Mouse (Mus musculus): ENCODE results near the gene Itpkc. TPM values are rescaled to one million over a fixed set of nuclear protein-coding genes. Genes with fewer than 3 reads are reported as not detected.

Itpkc gene
- total and polyA plus RNA-seq, 2 experiments from 2014 or later: 4.0 to 18.8 TPM

DNA sequence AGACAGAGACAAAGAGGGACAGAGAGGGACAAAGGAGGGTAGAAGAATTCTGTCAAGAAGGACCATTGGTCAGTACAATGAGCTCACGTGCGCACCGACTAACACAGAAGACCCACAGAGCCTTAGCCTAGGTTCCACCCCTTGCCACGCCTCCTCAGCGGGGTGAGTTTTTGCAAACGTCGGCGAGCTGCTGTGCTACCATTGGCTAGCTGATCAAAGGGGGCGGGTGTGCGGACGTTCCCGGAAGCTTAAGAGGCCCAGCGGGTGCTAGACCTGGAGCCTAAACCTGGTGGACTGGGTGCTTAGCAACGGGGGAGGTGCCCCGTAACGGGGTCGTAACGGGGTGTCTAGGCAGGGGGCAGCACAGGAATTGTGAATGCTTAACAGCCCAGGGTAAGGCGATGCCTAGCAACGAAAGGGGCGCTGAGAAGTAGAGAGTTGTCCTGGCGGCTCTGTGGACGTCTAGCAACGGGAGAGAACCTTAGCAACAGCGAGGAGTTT, 4.4 kb upstream of the Itpkc start, which contains the start of gene Coq8b:
Gene Coq8b, plus strand, starts transcription at position 243 of the 501 bp plus-strand sequence.
- H3K4me2 ChIP-seq (ENCODE audit: low read depth, low read length): peak within 1 kb of the TSS; percentile 80
- peak within 1 kb of the TSS; percentile 50 for H3K9ac ChIP-seq (replicated peaks; ENCODE audit: low read length)
- H3K36me3 ChIP-seq (ENCODE audit: insufficient read depth, low read length): no peaks in the 10 kb centered on the region
- peak; percentile 93 for ATAC-seq
- peak; percentile 96 for DNase-seq (ENCODE audit: low spot score)
- peak within 1 kb of the TSS; percentile 71 for H3K27ac ChIP-seq
- H3K4me1 ChIP-seq (ENCODE audit: insufficient read depth, low read length): peaks cover 4% of the 10 kb centered on the region; the same call in 1 of the 2 replicates
- under 1% methylated on average over 25 of the region's 25 CpGs for WGBS
- H3K27me3 ChIP-seq (ENCODE audit: insufficient read depth, low read length): no peaks in the 10 kb centered on the region
- H3K9me3 ChIP-seq (ENCODE audit: low read length): no peaks in the 10 kb centered on the region
- TF ChIP-seq CTCF (IDR thresholded peaks at IDR 0.05; ENCODE audit: low read depth): peak; percentile 54
- H3K4me3 ChIP-seq (ENCODE audit: low read length): peak within 1 kb of the TSS; percentile 53

DNA sequence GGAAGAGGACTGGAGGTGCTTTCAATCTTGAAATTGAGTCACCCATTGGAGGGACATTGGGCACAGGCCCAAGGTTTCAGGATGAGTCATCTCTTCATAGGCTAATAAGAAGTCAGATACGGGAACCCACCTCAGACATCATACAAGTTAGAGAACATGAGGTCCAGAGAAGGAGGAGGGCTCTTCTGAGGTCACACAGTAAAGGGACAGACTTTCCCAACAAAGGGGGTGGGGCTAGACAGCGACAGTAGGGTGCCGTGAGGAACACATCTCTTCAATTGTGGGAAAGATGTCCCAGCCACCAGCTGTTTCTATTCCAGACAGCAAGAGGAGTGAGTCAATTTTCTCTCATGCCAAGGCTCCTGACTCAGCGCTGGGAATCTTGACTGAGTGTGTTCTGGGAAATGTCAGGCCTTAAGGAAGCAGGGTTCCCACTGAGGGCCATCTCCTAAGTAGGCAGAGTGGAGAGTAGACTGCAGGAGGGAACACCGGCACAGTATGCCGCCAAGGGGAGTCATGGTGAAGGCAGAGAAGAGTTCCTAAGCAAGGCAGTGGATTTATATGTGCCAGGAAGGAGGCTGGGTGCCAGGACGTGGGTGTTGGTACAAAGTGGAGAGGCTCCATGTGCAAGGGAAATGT, 3.4 kb upstream of the Itpkc start:
- no peak overlapping the region for H3K4me2 ChIP-seq (ENCODE audit: low read depth, low read length)
- no peak for TF ChIP-seq CTCF (IDR thresholded peaks at IDR 0.05; ENCODE audit: low read depth)
- no peak for DNase-seq (ENCODE audit: low spot score)
- peak overlapping the region; percentile 71; the same call in 1 of the 2 replicates for H3K27ac ChIP-seq
- H3K27me3 ChIP-seq (ENCODE audit: insufficient read depth, low read length): no peaks in the 10 kb centered on the region
- no peak for ATAC-seq
- no peaks in the 10 kb centered on the region for H3K36me3 ChIP-seq (ENCODE audit: insufficient read depth, low read length)
- peaks cover 9% of the 10 kb centered on the region for H3K4me1 ChIP-seq (ENCODE audit: insufficient read depth, low read length)
- no peaks in the 10 kb centered on the region for H3K9me3 ChIP-seq (ENCODE audit: low read length)
- 65% methylated on average over 7 of the region's 7 CpGs for WGBS
- no peak overlapping the region for H3K9ac ChIP-seq (replicated peaks; ENCODE audit: low read length)
- no peak overlapping the region for H3K4me3 ChIP-seq (ENCODE audit: low read length)

DNA sequence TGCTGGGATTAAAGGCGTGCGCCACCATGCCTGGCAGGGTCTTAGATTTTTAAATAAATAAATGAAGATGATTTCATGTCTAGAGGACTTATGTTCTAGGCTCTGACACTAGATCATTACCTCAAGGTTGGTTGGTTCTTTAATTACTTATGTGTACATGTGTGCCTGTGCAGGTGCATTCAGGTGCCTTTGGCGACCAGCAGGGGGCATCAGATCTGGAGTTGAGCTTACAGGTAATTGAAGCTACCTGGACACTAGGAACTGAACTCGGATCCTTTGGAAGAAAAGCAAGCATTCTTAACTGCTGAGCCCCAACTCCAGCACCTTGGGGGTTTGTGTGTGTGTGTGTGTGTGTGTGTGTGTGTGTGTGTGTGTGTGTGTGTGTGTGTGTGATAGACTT, 2.3 kb upstream of the Itpkc start:
- Histone ChIP-seq H3K27ac (no peak overlapping the region), H3K4me3 (ENCODE audit: low read length) (no peak overlapping the region), H3K4me1 (ENCODE audit: insufficient read depth, low read length) (peaks cover 19% of the 10 kb centered on the region), H3K36me3 (ENCODE audit: insufficient read depth, low read length) (no peaks in the 10 kb centered on the region), H3K9ac (replicated peaks; ENCODE audit: low read length) (no peak overlapping the region), H3K4me2 (ENCODE audit: low read depth, low read length) (no peak overlapping the region), H3K9me3 (ENCODE audit: low read length) (no peaks in the 10 kb centered on the region), H3K27me3 (ENCODE audit: insufficient read depth, low read length) (no peaks in the 10 kb centered on the region)
- WGBS: 76% methylated on average over 4 of the region's 4 CpGs
- TF ChIP-seq CTCF (IDR thresholded peaks at IDR 0.05; ENCODE audit: low read depth): no peak
- DNase-seq (ENCODE audit: low spot score) (no peak), ATAC-seq (no peak)

DNA sequence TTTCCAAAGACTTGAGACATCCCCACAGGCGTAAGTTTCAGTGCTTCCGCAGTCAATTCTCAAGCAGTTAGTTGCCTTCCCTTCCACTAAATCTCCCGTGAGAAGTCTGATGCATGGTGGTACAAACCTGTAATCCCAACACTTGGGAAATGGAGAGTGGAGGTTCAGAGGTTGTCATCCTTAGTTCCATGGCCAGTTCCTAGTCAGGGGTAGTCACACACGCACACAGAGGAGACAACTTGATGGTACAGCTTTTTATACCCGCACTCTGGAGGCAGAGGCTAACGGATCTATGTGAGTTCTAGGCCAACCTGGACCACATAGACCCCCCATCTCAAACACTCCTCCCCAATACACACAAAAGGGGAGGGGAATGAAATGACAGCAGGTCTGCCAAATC, 404 bp upstream of the Itpkc start:
- Histone ChIP-seq H3K27me3 (ENCODE audit: insufficient read depth, low read length) (no peaks in the 10 kb centered on the region), H3K9ac (replicated peaks; ENCODE audit: low read length) (peak overlapping the region; percentile 89), H3K4me3 (ENCODE audit: low read length) (peak overlapping the region; percentile 92), H3K36me3 (ENCODE audit: insufficient read depth, low read length) (no peaks in the 10 kb centered on the region), H3K4me2 (ENCODE audit: low read depth, low read length) (peak overlapping the region; percentile 78), H3K27ac (peak overlapping the region; percentile 88), H3K4me1 (ENCODE audit: insufficient read depth, low read length) (peaks cover 38% of the 10 kb centered on the region), H3K9me3 (ENCODE audit: low read length) (no peaks in the 10 kb centered on the region)
- no peak for TF ChIP-seq CTCF (IDR thresholded peaks at IDR 0.05; ENCODE audit: low read depth)
- no peak for DNase-seq (ENCODE audit: low spot score)
- ATAC-seq: 0 out of 2 replicates have a peak, but pooled peaks have one; percentile 0
- 16% methylated on average over 6 of the region's 6 CpGs for WGBS

DNA sequence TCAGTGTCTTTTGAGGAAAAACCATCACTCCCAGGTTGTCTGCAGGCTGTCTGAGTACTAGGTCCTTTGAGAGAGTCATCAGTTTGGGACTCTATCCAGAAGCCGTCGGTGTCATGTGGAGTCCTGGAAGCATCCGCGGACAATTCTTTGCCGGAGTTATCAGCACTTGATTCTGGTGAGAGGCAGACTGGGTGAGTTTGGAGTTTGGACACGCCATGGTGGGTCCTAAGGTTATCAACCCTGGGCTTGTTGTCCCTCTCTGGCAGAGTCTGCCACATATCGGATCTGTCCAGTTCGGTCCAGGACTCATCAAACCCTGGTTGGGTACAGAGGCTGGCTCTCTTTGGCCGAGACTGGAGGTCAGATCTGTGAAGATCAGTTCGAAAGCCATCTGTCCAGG, 785 bp downstream of the Itpkc start:
- Histone ChIP-seq H3K4me1 (ENCODE audit: insufficient read depth, low read length) (peaks cover 35% of the 10 kb centered on the region), H3K9me3 (ENCODE audit: low read length) (no peaks in the 10 kb centered on the region), H3K4me3 (ENCODE audit: low read length) (peak overlapping the region; percentile 92), H3K27ac (peak overlapping the region; percentile 88), H3K36me3 (ENCODE audit: insufficient read depth, low read length) (no peaks in the 10 kb centered on the region), H3K27me3 (ENCODE audit: insufficient read depth, low read length) (no peaks in the 10 kb centered on the region), H3K9ac (replicated peaks; ENCODE audit: low read length) (peak overlapping the region; percentile 89), H3K4me2 (ENCODE audit: low read depth, low read length) (peak overlapping the region; percentile 78)
- no peak; the same call in 1 of the 2 replicates for ATAC-seq
- peak; percentile 8 for DNase-seq (ENCODE audit: low spot score)
- TF ChIP-seq CTCF (IDR thresholded peaks at IDR 0.05; ENCODE audit: low read depth): no peak
- WGBS: under 1% methylated on average over 10 of the region's 10 CpGs

DNA sequence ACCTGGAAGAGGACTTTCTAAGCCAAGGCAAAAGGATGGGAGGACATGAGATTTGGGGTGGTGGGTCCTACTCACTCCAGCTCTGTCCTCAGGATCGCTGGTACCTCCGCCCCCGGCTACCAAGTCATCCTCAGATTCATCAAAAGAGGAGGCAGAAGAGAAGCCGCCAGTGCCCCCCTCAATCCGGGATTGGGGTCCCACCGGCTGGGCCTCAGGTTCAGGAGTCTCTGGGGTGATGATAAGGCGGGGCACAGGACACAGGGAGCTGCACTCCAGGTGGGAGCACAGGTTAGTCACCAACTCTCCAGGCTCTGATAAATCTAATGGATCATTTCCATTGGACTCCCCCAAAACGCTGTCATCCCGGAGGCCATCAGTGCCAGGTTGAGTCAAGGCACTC, 1.2 kb downstream of the Itpkc start:
- no peaks in the 10 kb centered on the region for H3K9me3 ChIP-seq (ENCODE audit: low read length)
- peak overlapping the region; percentile 78 for H3K4me2 ChIP-seq (ENCODE audit: low read depth, low read length)
- peaks cover 35% of the 10 kb centered on the region for H3K4me1 ChIP-seq (ENCODE audit: insufficient read depth, low read length)
- H3K36me3 ChIP-seq (ENCODE audit: insufficient read depth, low read length): no peaks in the 10 kb centered on the region
- ATAC-seq (no peak), DNase-seq (ENCODE audit: low spot score) (no peak)
- no peaks in the 10 kb centered on the region for H3K27me3 ChIP-seq (ENCODE audit: insufficient read depth, low read length)
- H3K27ac ChIP-seq: peak overlapping the region; percentile 88; the same call in 1 of the 2 replicates
- WGBS: 20% methylated on average over 9 of the region's 9 CpGs
- H3K9ac ChIP-seq (replicated peaks; ENCODE audit: low read length): peak overlapping the region; percentile 89
- H3K4me3 ChIP-seq (ENCODE audit: low read length): peak overlapping the region; percentile 92
- no peak for TF ChIP-seq CTCF (IDR thresholded peaks at IDR 0.05; ENCODE audit: low read depth)

All from hindbrain, postnatal 0 days (tissue).